Mouse (Mus musculus) liver, adult 2 months (tissue): ENCODE measurements around the gene Msrb3. TPM values are rescaled to one million over a fixed set of nuclear protein-coding genes. Genes with fewer than 3 reads are reported as not detected.

Source experiments
- DNase-seq: peaks from one replicate; pipeline ENCODE4 v3.0.0-alpha.2; 2011; ENCODE audit warnings: low read depth, low spot score; ENCODE audit errors: extremely low read depth
- H3K27ac ChIP-seq: fragments of 200-500 bp; replicated peaks from 2 replicates; pipeline ENCODE4 v1.5.1; 2012; ENCODE audit warnings: low read depth, mild to moderate bottlenecking, control low read depth, inconsistent platforms, low read length; ENCODE audit not compliant: insufficient read depth
- H3K27me3 ChIP-seq: fragments of 200-500 bp; 2 replicates; pipeline ENCODE4 v1.6.1; 2012; ENCODE audit warnings: mild to moderate bottlenecking, moderate library complexity, low read length, inconsistent platforms; ENCODE audit not compliant: control insufficient read depth, insufficient read depth
- H3K36me3 ChIP-seq: fragments of 200-500 bp; 2 replicates; pipeline ENCODE4 v1.6.1; 2012; ENCODE audit warnings: low read length, inconsistent platforms; ENCODE audit not compliant: control insufficient read depth, insufficient read depth
- H3K4me1 ChIP-seq: fragments of 200-500 bp; 2 replicates; pipeline ENCODE4 v1.6.1; 2011; ENCODE audit warnings: low read length; ENCODE audit not compliant: control insufficient read depth, insufficient read depth
- H3K4me3 ChIP-seq: fragments of 200-500 bp; 2 replicates; pipeline ENCODE4 v1.5.1; 2011; ENCODE audit warnings: low read depth, mild to moderate bottlenecking, control low read depth, low read length, moderate library complexity; ENCODE audit not compliant: insufficient read depth
- H3K79me2 ChIP-seq: fragments of 200-500 bp; 2 replicates; pipeline ENCODE4 v1.6.1; 2012; ENCODE audit warnings: inconsistent platforms, mild to moderate bottlenecking, low read length, moderate library complexity; ENCODE audit not compliant: control insufficient read depth, insufficient read depth
- H3K9ac ChIP-seq: fragments of 200-500 bp; 2 replicates; pipeline ENCODE4 v1.6.1; 2012; ENCODE audit warnings: low read depth, mild to moderate bottlenecking, control low read depth, inconsistent platforms, low read length
- CTCF ChIP-seq: fragments of 200-500 bp; IDR thresholded peaks from 2 replicates; pipeline ENCODE4 v1.5.1; 2011; ENCODE audit warnings: low read depth, low read length, control low read depth
- POLR2A ChIP-seq: fragments of 200-500 bp; IDR thresholded peaks from 2 replicates; pipeline ENCODE4 v1.6.1; 2011; ENCODE audit warnings: low read length, control low read depth; ENCODE audit not compliant: insufficient read depth; ENCODE audit errors: extremely low read depth
- WGBS: fragments of 180-500 bp; shearing (Covaris S2); methylation state at CpG from one replicate; pipeline ENCODE4 v1.1.7; 2018; 5-methylcytosine and 5-hydroxymethylcytosine counted together
- polyA plus RNA-seq: library from polyadenylated mRNA; depleted of rRNA; stranded (reverse); fragments of >200 nt; gene quantifications from 2 replicates; pipeline ENCODE4 v1.2.3, GENCODE M21; 2012
- total RNA-seq: library from RNA; depleted of rRNA; stranded (reverse); fragments of >200 nt; gene quantifications from 2 replicates; pipeline ENCODE4 v1.2.3, GENCODE M21; 2014

Msrb3 gene
- total and polyA plus RNA-seq, 2 experiments, result 4.1 to 9.5 TPM

GRCm38 (mm10) chr10:120938077-120938903 is 39.4 kb upstream of the Msrb3 start:
- Histone ChIP-seq H3K27ac (no peak overlapping the region), H3K27me3 (no peaks in the 10 kb centered on the region), H3K4me1 (no peaks in the 10 kb centered on the region), H3K79me2 (peaks cover 8% of the 10 kb centered on the region; the same call in 1 of the 2 replicates), H3K36me3 (no peaks in the 10 kb centered on the region), H3K9ac (no peak overlapping the region), H3K4me3 (no peak overlapping the region)
- DNase-seq, result peak; percentile 22
- WGBS, result 66% methylated on average over 19 of the region's 19 CpGs
- TF ChIP-seq POLR2A, result no peak
- TF ChIP-seq CTCF, result peak; percentile 62

DNA sequence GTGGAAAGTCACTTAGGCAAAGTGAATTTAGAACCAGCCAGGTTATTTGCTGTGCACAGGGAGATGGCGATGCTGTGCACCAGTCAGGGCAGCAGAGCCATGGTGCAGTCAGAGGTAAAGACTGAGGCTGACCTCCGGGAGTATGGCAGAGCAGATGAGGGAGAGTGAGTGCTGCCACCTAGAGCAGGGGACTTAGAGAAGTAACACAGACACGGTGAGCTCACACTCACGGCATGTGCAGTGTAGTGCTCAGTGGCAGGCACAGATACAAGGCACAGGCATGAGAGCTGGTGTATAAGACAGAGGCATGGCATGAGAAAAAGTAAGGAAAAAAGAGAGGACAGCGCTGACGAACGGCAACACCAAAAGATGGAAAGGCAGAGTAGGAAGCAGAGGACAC is 30.6 kb upstream of the Msrb3 start:
- H3K36me3 ChIP-seq, result peaks cover 23% of the 10 kb centered on the region
- TF ChIP-seq POLR2A, result no peak
- 0 out of 2 replicates have a peak, but pooled peaks have one; percentile 9 for TF ChIP-seq CTCF
- 85% methylated on average over 7 of the region's 7 CpGs for WGBS
- H3K27ac ChIP-seq, result no peak overlapping the region
- no peak overlapping the region for H3K9ac ChIP-seq
- H3K4me3 ChIP-seq, result no peak overlapping the region
- no peaks in the 10 kb centered on the region for H3K4me1 ChIP-seq
- H3K79me2 ChIP-seq, result no peaks in the 10 kb centered on the region
- H3K27me3 ChIP-seq, result no peaks in the 10 kb centered on the region
- DNase-seq, result no peak

DNA sequence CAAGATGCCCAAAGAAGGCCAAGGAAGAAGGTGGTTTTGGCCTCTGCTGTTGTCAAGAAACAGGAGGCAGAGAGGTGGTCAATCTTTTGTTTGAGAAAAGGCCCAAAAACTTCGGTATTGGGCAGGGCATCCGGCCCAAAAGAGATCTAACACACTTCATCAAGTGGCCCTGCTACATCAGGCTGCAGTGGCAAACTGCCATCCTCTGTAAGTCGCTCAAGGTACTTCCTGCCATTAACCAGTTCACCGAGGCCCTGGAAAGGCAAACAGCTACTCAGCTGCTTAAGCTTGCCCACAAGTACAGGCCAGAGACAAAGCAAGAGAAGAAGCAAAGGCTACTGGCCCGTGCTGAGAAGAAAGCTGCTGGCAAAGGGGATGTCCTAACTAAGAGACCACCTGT is 29.3 kb upstream of the Msrb3 start:
- TF ChIP-seq CTCF (no peak), POLR2A (no peak)
- H3K9ac ChIP-seq, result no peak overlapping the region
- DNase-seq, result no peak
- H3K27me3 ChIP-seq, result no peaks in the 10 kb centered on the region
- no peak overlapping the region for H3K4me3 ChIP-seq
- H3K4me1 ChIP-seq, result no peaks in the 10 kb centered on the region
- WGBS, result 80% methylated on average over 5 of the region's 5 CpGs
- H3K36me3 ChIP-seq, result peaks cover 23% of the 10 kb centered on the region
- H3K27ac ChIP-seq, result no peak overlapping the region
- H3K79me2 ChIP-seq, result no peaks in the 10 kb centered on the region

- H3K79me2 ChIP-seq, result no peaks in the 10 kb centered on the region
- H3K27ac ChIP-seq, result no peak overlapping the region
- no peaks in the 10 kb centered on the region for H3K27me3 ChIP-seq
- no peak overlapping the region for H3K9ac ChIP-seq
- TF ChIP-seq POLR2A, result no peak
- TF ChIP-seq CTCF, result no peak
- peaks cover 20% of the 10 kb centered on the region for H3K36me3 ChIP-seq
- DNase-seq, result no peak
- WGBS, result 95% methylated on average over 8 of the region's 8 CpGs
- no peaks in the 10 kb centered on the region for H3K4me1 ChIP-seq
- no peak overlapping the region for H3K4me3 ChIP-seq
Measured at GRCm38 (mm10) chr10:120926156-120926555, 27.3 kb upstream of the Msrb3 start.

DNA sequence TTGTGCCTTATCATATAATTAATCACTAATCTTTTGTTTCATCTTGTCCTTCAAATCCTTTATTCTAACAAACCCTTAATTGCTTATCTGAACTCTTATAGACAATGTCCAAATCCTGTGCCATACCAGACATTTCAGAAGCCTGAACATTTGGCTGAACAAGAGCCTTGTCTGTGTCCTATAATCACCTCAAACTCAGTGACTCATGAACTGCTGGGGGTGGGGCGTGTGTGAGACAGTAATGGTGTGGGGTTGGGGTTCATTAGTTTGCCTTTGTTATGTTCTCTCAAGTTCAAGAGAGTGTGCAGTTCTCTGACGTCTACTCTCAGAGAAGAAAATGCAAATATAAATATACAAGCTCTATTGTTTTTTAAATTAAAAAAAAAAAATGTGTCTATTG is 22.6 kb upstream of the Msrb3 start:
- Histone ChIP-seq H3K36me3 (peaks cover 15% of the 10 kb centered on the region), H3K27ac (no peak overlapping the region), H3K9ac (no peak overlapping the region), H3K79me2 (no peaks in the 10 kb centered on the region), H3K4me1 (no peaks in the 10 kb centered on the region), H3K4me3 (no peak overlapping the region), H3K27me3 (no peaks in the 10 kb centered on the region)
- 82% methylated on average over 2 of the region's 2 CpGs for WGBS
- TF ChIP-seq POLR2A (no peak), CTCF (no peak)
- no peak for DNase-seq

DNA sequence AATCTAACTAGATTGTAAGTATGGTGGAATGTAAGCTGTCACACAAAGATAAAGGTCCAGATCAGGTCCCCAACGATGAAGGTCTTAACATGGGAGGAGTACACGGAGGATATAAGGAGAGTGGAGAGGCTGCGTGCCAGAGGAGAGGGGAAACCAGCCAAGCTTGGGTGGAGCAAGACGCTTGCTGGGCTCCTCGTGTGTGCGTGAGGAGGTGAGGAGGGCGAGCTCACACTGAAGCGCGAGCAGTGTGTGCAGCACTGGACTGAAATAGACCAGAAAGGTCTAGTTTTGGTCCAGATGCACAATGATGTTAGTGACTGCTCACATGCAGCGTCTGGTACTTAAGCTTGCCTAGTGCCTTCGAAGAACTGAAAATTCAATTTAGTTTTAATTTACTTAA is 21.7 kb upstream of the Msrb3 start:
- H3K36me3 ChIP-seq, result peaks cover 10% of the 10 kb centered on the region; the same call in 1 of the 2 replicates
- H3K27me3 ChIP-seq, result no peaks in the 10 kb centered on the region
- 93% methylated on average over 11 of the region's 11 CpGs for WGBS
- H3K4me3 ChIP-seq, result no peak overlapping the region
- H3K4me1 ChIP-seq, result no peaks in the 10 kb centered on the region
- no peak for DNase-seq
- no peak overlapping the region for H3K27ac ChIP-seq
- TF ChIP-seq POLR2A (no peak), CTCF (no peak)
- no peak overlapping the region for H3K9ac ChIP-seq
- no peaks in the 10 kb centered on the region for H3K79me2 ChIP-seq
